Mouse (Mus musculus) cerebellum, adult 18-20 months (tissue): ENCODE data around the gene Ppp1r15a.
A peak's percentile ranks its signal among the peaks of the same experiment; 100 is the strongest.
"Not testable (repeated sequence)": the region's sequence is repeated elsewhere in the genome, so short reads cannot be mapped to it uniquely, and the experiment has no call there.

Experiments used
- DNase-seq, 2 experiments: peaks; one replicate each; pipeline ENCODE4 v3.0.0; 2021

Gene Ppp1r15a

DNA sequence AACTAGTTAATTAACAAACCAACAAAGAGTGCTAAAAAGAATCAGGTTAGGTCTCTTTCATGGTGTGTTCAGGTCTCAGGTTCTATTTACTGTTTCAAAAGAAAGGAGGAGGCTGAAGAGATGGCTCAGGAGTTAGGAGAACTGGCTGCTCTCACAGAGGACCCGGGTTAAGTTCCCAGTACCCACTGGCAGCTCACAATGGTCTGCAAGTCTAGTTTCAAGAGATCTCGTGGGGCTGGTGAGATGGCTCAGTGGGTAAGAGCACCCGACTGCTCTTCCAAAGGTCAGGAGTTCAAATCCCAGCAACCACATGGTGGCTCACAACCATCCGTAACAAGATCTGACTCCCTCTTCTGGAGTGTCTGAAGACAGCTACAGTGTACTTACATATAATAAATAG, 45.8 kb downstream of the Ppp1r15a start:
- DNase-seq, result not testable (repeated sequence)

DNA sequence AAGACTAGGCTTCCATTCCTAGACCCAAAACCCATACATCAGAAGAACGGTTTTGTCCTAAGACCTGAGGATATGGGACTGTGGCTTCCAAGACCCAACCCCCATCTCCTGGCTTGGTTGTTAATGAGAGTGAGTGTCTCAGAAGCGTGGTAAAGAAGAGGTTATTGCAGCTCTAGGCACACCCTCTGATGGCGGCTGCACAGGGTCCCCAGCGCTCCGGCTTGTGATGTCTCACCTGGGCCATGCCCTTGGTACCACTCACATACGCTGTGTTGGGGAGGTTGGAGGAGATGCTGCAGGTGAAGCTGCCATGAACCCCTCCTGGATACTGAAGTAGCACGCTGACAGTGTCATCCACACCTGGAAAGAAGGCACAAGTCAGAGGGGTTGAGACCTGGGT, 47.3 kb downstream of the Ppp1r15a start:
- DNase-seq, result no peak

GRCm38 (mm10) chr7:45477003-45477402, 49.1 kb downstream of the Ppp1r15a start:
- DNase-seq, result peak; percentile 80 to 82

DNA sequence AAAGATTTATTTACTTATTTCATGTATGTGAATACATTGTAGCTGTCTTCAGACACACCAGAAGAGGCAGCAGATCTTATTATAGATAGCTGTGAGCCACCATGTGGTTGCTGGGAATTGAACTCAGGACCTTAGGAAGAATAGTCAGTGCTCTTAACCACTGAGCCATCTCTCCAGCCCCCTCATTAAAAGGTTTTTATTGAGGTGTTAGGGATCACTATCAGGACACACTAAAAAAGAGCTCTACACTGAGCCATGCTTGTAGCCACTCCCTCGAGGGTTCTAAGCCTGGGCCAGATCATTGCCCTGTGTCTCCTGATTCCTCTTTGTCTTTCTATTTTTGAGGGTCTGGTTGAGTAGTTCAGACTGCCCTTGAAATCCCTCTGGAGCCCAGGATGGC, 49.6 kb downstream of the Ppp1r15a start:
- DNase-seq, result no peak

DNA sequence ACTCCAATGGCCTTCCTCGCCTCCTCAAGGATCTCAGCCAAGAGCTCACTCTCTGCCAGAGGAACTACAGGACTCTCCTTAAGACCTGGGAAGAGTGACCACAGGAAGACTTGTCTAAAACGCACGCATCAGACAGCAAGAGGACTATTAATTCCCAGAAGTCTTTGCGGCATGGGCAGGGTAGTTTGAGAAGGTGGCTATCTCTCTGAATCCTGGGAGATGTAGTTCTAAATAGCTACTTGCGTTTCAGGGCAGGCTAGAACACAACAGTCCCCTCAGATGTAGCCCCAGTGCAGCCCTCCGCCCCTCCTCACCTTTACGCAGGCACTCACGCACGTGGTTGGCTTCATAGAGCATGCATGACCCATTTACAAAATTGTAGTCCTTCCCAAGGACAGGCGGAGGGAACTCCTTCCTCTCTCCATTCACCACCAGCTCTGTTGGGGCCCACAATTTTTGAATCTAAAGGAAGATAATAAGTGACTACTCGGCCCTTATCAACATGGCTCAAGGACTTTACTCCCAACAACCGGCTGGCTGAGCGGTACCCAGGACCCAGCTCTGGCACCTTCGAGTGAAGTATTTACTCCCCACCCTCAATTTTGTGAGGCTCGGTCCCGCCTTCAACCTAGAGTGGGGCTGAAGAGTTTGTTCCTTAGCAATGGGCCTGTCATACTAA, 50.6 kb downstream of the Ppp1r15a start:
- peak; percentile 60 to 65 for DNase-seq
